Mouse (Mus musculus) gastrocnemius, adult 8-10 months (tissue): ENCODE measurements around the gene Mpv17l2. TPM values are rescaled to one million over a fixed set of nuclear protein-coding genes. Genes with fewer than 3 reads are reported as not detected.

Experiments used
- DNase-seq, 2 experiments: peaks; one replicate each; pipeline ENCODE4 v3.0.0; 2022; ENCODE audit warnings: low spot score in 2 of 2
- total RNA-seq, 4 experiments: library from RNA; stranded (reverse); gene quantifications; 2 replicates each; pipeline ENCODE4 v1.2.4; 2022

Mpv17l2 gene
- total RNA-seq, result 10 to 100 TPM; 19.7 to 24.6 (median 22.2) TPM

DNA sequence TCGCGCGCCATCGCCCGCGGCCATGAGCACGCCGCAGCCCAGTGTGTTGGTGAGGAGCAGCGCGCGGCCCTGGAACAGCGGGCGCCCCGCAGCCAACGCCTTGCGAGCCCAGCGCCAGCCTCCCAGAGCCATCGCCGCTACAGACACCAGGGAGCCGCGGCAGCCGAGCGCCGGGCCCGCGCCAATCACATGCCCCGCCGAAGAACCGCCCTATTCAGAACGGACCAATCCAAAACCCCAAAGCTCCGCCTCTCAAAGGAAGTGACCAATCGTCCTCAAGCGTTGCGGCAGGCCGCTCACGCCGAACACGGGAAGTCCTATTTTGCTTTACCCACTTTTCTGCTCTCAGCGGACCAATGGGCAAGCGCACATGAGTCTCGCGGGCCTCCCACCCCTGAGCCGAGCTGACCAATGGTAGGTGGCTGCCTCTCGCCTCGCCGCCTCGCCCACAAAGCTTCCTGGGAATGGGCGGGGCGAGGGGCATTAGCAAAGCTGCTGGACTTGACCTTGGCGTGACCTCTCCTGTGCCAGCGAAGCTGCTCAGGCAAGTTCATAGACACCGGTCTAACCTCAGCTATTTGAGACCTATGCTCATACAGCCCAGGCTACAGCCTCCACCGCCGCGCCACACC is at the start of gene Mpv17l2:
Gene Mpv17l2, minus strand, starts transcription at position 172 of the 632 bp plus-strand sequence.
- peak; percentile 90 to 95 for DNase-seq

DNA sequence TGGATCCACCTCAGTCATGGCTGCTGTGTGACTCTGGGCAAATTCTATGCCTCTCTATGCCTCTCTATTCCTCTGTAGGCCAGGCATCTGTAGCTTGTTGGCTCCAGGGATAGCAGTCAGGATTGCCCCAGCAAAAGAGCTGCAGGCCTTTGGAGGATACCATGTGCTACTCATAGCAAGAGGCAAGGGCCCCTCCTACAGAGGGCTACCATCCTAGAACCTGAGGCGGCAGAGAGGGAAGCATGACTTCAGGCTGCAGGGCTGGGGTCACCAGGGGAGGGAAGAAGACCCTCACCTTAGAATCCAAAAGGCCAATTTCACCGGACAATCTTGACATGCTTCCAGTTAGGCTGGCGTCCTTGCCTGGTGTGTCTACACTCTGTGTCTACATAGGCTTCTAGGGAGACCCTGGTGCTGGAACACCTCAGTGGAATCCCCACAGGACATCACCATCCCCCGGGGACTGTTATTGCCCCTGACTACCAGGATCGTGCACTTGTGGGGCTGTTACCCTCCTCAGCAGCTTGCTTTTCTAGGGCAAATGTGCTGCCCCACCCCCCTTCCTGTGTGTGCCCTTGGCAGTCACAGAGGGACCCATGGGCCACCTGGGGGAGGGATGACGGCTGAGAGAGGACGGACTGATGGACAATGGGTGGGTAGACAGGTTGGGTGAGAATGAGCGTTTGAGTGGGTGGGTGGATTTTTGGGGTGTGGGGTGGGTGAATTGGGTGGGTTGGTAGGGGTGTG is 48.4 kb upstream of the Mpv17l2 start:
- no peak for DNase-seq

- DNase-seq, result no peak
These were observed 47.5 kb upstream of the Mpv17l2 start, which contains the start of gene Il12rb1 for GRCm38 (mm10) chr8:70808239-70808638. Gene Il12rb1 (plus strand): TSS chr8:70808449.

GRCm38 (mm10) chr8:70807304-70807703 is 46.6 kb upstream of the Mpv17l2 start:
- DNase-seq, result no peak

DNA sequence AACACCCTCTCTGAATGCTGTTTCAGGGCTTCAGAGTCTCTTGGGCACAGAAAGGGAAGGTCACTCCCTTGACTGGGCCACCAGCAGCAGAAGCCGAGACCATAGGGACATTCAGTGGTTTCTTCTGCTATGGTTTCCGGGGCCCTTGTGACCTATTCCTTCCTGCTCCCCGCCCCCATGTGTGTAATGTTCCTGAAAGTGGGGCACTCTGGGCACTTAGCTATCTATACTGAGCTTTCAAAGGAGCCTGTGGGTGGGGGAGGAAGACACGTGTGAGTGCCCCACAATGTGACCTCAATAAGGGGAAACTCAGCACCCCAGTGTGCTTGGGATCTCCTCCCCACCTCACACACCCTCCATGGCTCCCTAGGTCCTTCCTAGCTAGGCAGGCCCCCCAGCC is 45.8 kb upstream of the Mpv17l2 start:
- DNase-seq, result no peak

DNA sequence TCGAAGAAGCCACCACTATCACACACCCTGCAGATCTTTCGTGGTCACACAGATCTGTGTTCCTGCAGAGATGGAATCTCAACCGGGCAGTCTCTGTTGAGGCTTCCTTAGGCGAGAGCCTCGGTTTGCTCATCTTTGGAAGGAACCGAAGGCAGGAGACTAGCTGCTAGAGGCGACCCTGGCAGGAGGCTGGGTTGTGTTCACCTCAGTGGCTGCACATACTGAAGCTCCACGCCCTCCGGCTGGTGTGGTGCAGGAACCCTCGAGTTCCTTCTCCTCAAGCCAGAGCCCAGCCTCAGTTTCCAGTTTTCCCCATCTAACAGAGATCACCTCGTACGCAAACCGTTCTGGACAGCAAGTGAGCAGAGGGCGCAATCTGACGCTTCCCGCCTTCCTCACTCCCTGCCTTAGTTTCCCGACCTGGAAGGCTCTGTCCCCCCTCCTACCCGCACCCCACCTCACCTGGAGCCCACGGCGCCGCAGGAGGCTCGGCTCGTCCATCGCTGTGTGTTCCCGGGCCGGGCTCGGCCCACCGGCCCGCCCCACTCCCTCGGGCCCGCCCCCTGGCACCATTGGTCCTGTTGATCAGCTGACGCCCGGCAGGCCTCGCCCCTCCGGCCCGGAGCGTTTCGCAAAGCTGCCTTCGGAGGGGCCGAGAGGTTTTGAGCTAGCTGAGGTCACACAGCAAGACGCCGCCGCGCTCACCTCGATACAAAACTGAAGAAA is 43.9 kb upstream of the Mpv17l2 start, which contains the start of gene Mast3:
Gene Mast3, minus strand, starts transcription at position 574 of the 726 bp plus-strand sequence.
- DNase-seq, result peak; percentile 70 to 79

DNA sequence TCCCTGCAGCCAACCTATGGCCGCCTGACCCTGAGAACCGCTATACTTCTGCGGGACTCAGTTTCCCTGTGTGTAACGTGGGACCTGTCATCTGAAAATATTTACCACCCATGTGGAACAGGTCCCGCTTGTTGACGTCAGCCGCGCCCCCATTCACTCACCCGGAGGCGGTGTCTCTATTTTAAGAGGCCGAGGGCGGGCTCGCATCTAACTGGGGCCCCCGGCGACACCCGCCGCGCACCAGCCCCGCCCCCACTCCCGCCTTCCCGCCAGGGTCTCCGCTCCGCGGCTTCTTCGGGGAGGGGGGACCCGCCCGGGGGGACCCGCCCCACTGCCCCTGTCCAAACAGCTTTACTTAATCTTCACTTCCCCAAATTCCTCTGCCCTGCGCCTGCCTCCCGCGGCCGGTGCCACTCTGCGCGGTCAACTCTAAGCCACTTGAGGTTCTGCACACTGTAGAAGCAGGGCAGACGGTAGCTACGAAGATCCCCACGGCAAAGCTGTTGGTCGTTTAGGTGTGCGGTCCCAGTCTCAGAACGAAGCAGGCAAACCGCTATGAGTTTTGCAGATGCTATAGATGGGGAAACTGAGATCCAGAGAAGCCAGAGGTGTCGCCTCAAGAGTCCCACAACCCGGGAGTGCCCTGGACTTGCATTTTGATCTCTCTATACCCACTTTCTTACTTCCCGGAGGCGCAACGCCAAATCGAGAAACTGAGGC is 43.2 kb upstream of the Mpv17l2 start:
- no peak for DNase-seq

GRCm38 (mm10) chr8:70802786-70803510 is 42.2 kb upstream of the Mpv17l2 start:
- no peak for DNase-seq

DNA sequence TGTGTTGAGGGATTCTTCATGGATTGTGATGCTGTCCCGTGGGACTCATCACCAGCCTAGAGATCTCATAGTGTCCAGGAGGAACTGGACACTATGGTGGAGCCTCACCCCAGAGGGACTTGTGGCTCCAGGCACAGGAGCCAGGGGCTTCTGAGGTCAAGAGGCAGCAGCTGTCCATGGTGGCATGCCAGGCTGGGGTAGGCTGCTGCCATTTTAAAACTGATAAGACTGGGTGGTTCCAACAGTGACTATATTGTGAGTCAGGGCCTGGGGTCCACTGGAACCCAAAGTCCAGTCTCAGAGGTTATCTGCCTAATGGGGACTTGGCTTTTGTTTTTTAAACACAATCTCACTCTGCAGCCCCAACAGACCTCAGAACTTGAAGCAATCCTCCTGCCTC is 41.1 kb upstream of the Mpv17l2 start:
- no peak for DNase-seq

- DNase-seq, result no peak
These were observed 40.4 kb upstream of the Mpv17l2 start for GRCm38 (mm10) chr8:70801156-70801555.

- DNase-seq, result no peak
These were observed 39.9 kb upstream of the Mpv17l2 start for GRCm38 (mm10) chr8:70800648-70801047.

GRCm38 (mm10) chr8:70798281-70798680 is 37.5 kb upstream of the Mpv17l2 start:
- DNase-seq, result no peak

- peak; percentile 83 to 85 for DNase-seq
These were observed 36.6 kb upstream of the Mpv17l2 start for GRCm38 (mm10) chr8:70797081-70798070.

GRCm38 (mm10) chr8:70796403-70797080 is 35.8 kb upstream of the Mpv17l2 start:
- peak in 1 of 2 experiments; percentile 34 for DNase-seq

GRCm38 (mm10) chr8:70795370-70795769 is 34.6 kb upstream of the Mpv17l2 start:
- no peak for DNase-seq

DNA sequence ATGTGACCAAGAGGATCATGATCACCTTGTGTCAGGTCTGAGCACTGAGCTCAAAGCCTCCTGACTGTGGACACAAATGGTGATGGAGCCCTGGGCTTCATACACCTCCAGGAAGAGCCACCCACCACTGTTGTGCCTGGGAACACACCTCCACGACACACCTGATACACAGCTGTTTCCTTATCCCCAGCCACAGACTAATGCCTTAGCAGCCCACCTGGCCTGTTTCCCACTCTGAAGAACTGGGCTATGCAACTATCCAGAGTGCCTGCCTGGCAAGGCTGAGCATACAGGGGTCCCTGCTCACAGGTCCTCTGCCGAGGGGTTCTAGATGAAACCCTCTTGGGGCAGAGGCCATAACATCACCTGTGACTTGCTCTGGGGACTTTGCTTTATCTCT is 33.5 kb upstream of the Mpv17l2 start:
- no peak for DNase-seq

DNA sequence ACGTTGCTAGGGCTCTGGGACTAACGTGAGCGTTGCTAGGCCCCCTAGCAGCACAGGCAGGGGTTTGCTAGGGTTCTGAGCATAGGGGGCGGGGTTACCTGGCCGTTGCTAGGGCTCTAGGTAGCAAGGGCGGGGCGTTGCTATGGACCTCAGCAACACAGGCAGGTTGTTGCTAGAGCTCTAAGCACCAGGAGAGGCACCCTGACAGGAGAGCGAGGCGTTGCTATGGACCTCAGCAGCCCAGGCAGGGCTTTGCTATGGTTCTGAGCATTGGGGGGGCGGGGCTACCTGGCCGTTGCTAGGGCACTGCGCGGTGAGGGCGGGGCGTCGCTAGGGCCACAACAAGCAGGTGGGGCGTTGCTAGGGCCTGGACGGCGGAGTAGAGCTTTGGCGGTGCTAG is 32.0 kb upstream of the Mpv17l2 start:
- no peak for DNase-seq

- DNase-seq, result peak; percentile 92 to 93
These were observed 31.4 kb upstream of the Mpv17l2 start for GRCm38 (mm10) chr8:70791975-70792691.
